Mouse (Mus musculus) thymus, adult 2 months (tissue): ENCODE results near the gene Nme7.

Experiments used
- CTCF ChIP-seq: fragments of 200-500 bp; IDR thresholded peaks from 2 replicates; pipeline ENCODE4 v1.5.1; 2012; ENCODE audit warnings: mild to moderate bottlenecking, control low read depth, low read length, moderate library complexity, borderline replicate concordance; ENCODE audit not compliant: control insufficient read depth, poor library complexity, insufficient read depth; ENCODE audit errors: extremely low read depth
- POLR2A ChIP-seq: fragments of 200-500 bp; IDR thresholded peaks from 2 replicates; pipeline ENCODE4 v1.6.1; 2012; ENCODE audit warnings: mild to moderate bottlenecking, low read length, control low read depth, moderate library complexity; ENCODE audit not compliant: control insufficient read depth, poor library complexity, insufficient read depth; ENCODE audit errors: extremely low read depth

- no peak for TF ChIP-seq CTCF
- TF ChIP-seq POLR2A, result no peak
Observed at GRCm38 (mm10) chr1:164446535-164446934, 142.6 kb downstream of the Nme7 start.
